Comparison of ENCODE assay signal across 9 mouse cellular contexts in genomic region chr2:152114057-152114975, GRCm38 (mm10). TPM values are rescaled to one million over a fixed set of nuclear protein-coding genes. Genes with fewer than 3 reads are reported as not detected.
DNase-seq lines count a peak whose midpoint lies in the region; TF ChIP-seq lines count a peak whose summit lies in the region.
"Had no signal": no experiment of that assay in that cellular context is flagged by ENCODE, and none has a peak within 500 bp of the region (broad histone marks: within the 10 kb centered on the region; RNA-seq: fewer than 3 reads in every experiment).

No protein-coding gene starts in this region.

- no peak for TF ChIP-seq POLR2A in heart, adult 2 months (IDR thresholded peaks at IDR 0.05; ENCODE audit: insufficient read depth, low read depth, low read length)

- H3K9ac ChIP-seq in heart, adult 2 months (ENCODE audit: low read depth, low read length) = peak overlapping the region; percentile 18

- H3K27ac ChIP-seq in heart, adult 2 months = no peak overlapping the region
- peak overlapping the region; percentile 75 for H3K27ac ChIP-seq in hindbrain, embryonic 10.5 days
- peak overlapping the region; percentile 62 for H3K27ac ChIP-seq in midbrain, embryonic 10.5 days (replicated peaks)

- H3K4me1 ChIP-seq in heart, adult 2 months (ENCODE audit: control insufficient read depth, insufficient read depth, low read length) = peaks cover 4% of the 10 kb centered on the region
- H3K4me1 ChIP-seq in hindbrain, embryonic 10.5 days (replicated peaks) = peaks cover 48% of the 10 kb centered on the region
- peaks cover 35% of the 10 kb centered on the region for H3K4me1 ChIP-seq in midbrain, embryonic 10.5 days

- no peaks in the 10 kb centered on the region for H3K27me3 ChIP-seq in heart, adult 2 months (ENCODE audit: control insufficient read depth, insufficient read depth, low read length)
- H3K27me3 ChIP-seq in hindbrain, embryonic 10.5 days (ENCODE audit: insufficient read depth, poor library complexity, severe bottlenecking) = peaks cover 43% of the 10 kb centered on the region
- peaks cover 57% of the 10 kb centered on the region for H3K27me3 ChIP-seq in midbrain, embryonic 10.5 days (ENCODE audit: low read depth, poor library complexity, severe bottlenecking)

- DNase-seq in heart, adult 2 months = no peak
- DNase-seq in heart, adult 11 months = no peak
- DNase-seq in embryo, embryonic 10 days (ENCODE audit: low spot score) = peak; percentile 78
- peak; percentile 81 for DNase-seq in hindbrain, embryonic 10.5 days (ENCODE audit: low spot score)
- DNase-seq in midbrain, embryonic 10.5 days (ENCODE audit: low spot score) = peak; percentile 68
- no peak for DNase-seq in thymus, postnatal 14 days
- no peak for DNase-seq in cerebellum, postnatal 36 days
- DNase-seq in left cerebral cortex, postnatal 14 days (ENCODE audit: low spot score in 2 of 2) = no peak
- DNase-seq: cerebellum, adult 18-20 months had no signal

- no peak for TF ChIP-seq EP300 in heart, adult 2 months (IDR thresholded peaks at IDR 0.05; ENCODE audit: insufficient read depth, low read depth, low read length)

- intact Hi-C loops in heart, adult 2 months (cut with DNase I) = loop anchor here (5.0 kb wide), 1 partner anchor 253 kb away; no protein-coding TSS in a partner anchor
- intact Hi-C loops in left cerebral cortex, postnatal 14 days (cut with DNase I) = no loop called here

- H3K36me3 ChIP-seq in heart, adult 2 months (ENCODE audit: control insufficient read depth, insufficient read depth, low read length) = no peaks in the 10 kb centered on the region
- H3K36me3 ChIP-seq in hindbrain, embryonic 10.5 days = 0 out of 2 replicates have a peak, but pooled peaks cover 7% of the 10 kb centered on the region
- H3K36me3 ChIP-seq in midbrain, embryonic 10.5 days = 0 out of 2 replicates have a peak, but pooled peaks cover 1% of the 10 kb centered on the region

- no peak overlapping the region for H3K4me3 ChIP-seq in heart, adult 2 months
- peak overlapping the region; percentile 44 for H3K4me3 ChIP-seq in hindbrain, embryonic 10.5 days
- peak overlapping the region; percentile 46 for H3K4me3 ChIP-seq in midbrain, embryonic 10.5 days

- TF ChIP-seq CTCF in heart, adult 2 months (IDR thresholded peaks at IDR 0.05) = 0 out of 2 replicates have a peak, but pooled peaks have one; percentile 1

- no peaks in the 10 kb centered on the region for H3K9me3 ChIP-seq in hindbrain, embryonic 10.5 days
- H3K9me3 ChIP-seq in midbrain, embryonic 10.5 days (replicated peaks) = no peaks in the 10 kb centered on the region

- WGBS in heart, adult 2 months = 23% methylated on average over 36 of the region's 36 CpGs
- whole genome bisulfite sequencing in hindbrain, embryonic 10.5 days = 10% methylated on average over 36 of the region's 36 CpGs
- 13% methylated on average over 36 of the region's 36 CpGs for WGBS in midbrain, embryonic 10.5 days

- H3K79me2 ChIP-seq in heart, adult 2 months (replicated peaks; ENCODE audit: control insufficient read depth, insufficient read depth, low read length) = no peaks in the 10 kb centered on the region

RNA-seq across cellular contexts. Expression of gene Srxn1, which starts 9.0 kb away (rescaled TPM):
- 10 to 100 TPM; 19.2 to 23.9 TPM for total RNA-seq in heart, adult 2 months (2021)
- polyA plus RNA-seq in heart, adult 2 months (2012; rRNA removed) = 35.9 and 40.0 TPM in 2 replicates
- 15.6 and 18.7 TPM in 2 replicates for polyA plus RNA-seq in hindbrain, embryonic 10.5 days (2016; fragmentation: Nextera tagmentation; extraction: Ambion mirVana)
- 14.8 and 18.5 TPM in 2 replicates for polyA plus RNA-seq in midbrain, embryonic 10.5 days (2016; fragmentation: Nextera tagmentation; extraction: Ambion mirVana)
- 10 to 100 TPM; 58.4 to 62.4 TPM for total RNA-seq in left cerebral cortex, postnatal 14 days (2021)

RNA-seq across cellular contexts. Expression of gene Tcf15, which starts 29.0 kb away (rescaled TPM):
- 10 to 100 TPM; 26.7 to 32.1 TPM for total RNA-seq in heart, adult 2 months (2021)
- 21.2 and 25.9 TPM in 2 replicates for polyA plus RNA-seq in heart, adult 2 months (2012; rRNA removed)
- polyA plus RNA-seq in hindbrain, embryonic 10.5 days (2016; fragmentation: Nextera tagmentation; extraction: Ambion mirVana) = 5.2 and 7.6 TPM in 2 replicates
- polyA plus RNA-seq in midbrain, embryonic 10.5 days (2016; fragmentation: Nextera tagmentation; extraction: Ambion mirVana) = 1.9 and 3.0 TPM in 2 replicates
- total RNA-seq in left cerebral cortex, postnatal 14 days (2021) = 1 to 10 TPM in 1 of 2 experiments, under 1 TPM in 1; 0.75 to 1.2 TPM

RNA-seq across cellular contexts. Expression of gene Scrt2, which starts 33.0 kb away (rescaled TPM):
- not detected for total RNA-seq in heart, adult 2 months (2021)
- polyA plus RNA-seq in heart, adult 2 months (2012; rRNA removed) = not detected in 2 replicates
- 5.5 and 19.0 TPM in 2 replicates for polyA plus RNA-seq in hindbrain, embryonic 10.5 days (2016; fragmentation: Nextera tagmentation; extraction: Ambion mirVana)
- 2.2 and 4.7 TPM in 2 replicates for polyA plus RNA-seq in midbrain, embryonic 10.5 days (2016; fragmentation: Nextera tagmentation; extraction: Ambion mirVana)
- total RNA-seq in left cerebral cortex, postnatal 14 days (2021) = 1 to 10 TPM; 9.0 to 9.1 TPM

Comparison
In these comparisons a context has a peak if more than half of its experiments do, and no peak if none do; other contexts are left out.
1. DNase-seq: peak in embryo, embryonic 10 days (single experiment), hindbrain, embryonic 10.5 days (single experiment) and midbrain, embryonic 10.5 days (single experiment); none in heart, adult 2 months (0 of 2), heart, adult 11 months (single experiment), thymus, postnatal 14 days (single experiment), cerebellum, postnatal 36 days (0 of 2) and left cerebral cortex, postnatal 14 days (0 of 2).